Mouse (Mus musculus): Measurements from ENCODE around the gene Olfr1425.
"Not testable (repeated sequence)": the region's sequence is repeated elsewhere in the genome, so short reads cannot be mapped to it uniquely, and the experiment has no call there.

Gene Olfr1425

GRCm38 (mm10) chr19:12077631-12078030, at the start of gene Olfr1425:
TSS of gene Olfr1425 (minus strand) at chr19:12077731.
- not testable (repeated sequence) for ATAC-seq (ENCODE audit: low TSS enrichment)

DNA sequence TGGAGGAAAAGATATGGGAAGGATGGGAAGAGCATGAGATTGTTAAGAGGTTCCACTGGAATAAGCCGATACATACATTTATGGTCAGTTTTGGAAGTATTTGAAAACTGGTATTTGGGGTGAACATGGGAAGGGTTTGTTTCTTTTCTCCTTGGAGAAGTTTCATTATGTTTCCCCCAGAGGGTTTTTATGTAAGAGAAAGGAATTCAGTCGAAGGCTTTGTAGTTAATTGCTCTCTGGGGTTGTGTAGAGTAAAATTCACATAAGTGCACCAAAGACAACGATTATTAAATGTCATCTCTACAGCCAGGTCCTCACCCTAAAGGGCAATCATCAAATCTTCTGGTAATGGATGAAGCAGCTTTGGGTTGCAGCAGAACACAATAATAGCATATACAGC, 45.6 kb upstream of the Olfr1425 start, which contains the start of gene Olfr76:
Gene Olfr76 (minus strand): TSS at position 101 of the 400 bp plus-strand sequence.
- ATAC-seq (ENCODE audit: low TSS enrichment), result no peak

DNA sequence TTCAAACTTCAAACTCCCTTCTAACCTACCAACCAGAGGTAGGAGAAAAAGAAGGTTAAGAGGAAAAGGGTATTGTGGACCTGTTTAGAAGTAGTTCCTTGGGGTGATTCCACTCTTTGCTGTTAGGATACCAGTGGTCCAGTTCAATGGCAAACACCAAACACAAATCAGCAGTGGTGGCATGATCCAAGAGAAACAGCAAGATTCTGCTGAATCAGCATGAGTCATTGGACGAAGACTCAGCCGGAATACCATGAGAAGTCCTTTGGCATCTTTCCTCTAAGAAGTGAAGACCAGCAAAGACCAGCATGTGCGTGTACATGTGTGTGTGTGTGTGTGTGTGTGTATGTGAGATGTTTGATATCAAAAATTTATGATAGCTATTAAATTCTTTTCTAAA, 38.9 kb upstream of the Olfr1425 start:
- no peak for ATAC-seq (ENCODE audit: low TSS enrichment)

DNA sequence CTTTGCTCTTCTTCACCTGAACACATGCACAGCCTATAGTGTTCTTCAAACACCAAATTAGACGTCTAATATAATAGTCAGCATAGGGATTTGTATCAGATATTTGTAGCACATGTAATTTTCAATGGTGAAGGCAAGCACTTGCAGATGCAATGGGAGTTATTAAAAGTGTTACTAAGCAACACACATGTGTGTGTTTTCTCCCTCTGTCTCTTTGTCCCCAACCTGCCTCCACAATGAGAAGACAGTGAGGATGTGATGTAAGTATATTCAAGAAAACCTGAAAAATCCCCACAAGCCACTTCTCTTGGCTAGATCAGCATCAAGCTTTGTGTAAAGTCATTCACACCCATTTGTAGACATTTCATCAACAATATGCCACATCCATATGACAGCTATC, 38.3 kb upstream of the Olfr1425 start, which contains the start of gene Olfr1428:
Gene Olfr1428 (minus strand): TSS at position 101 of the 400 bp plus-strand sequence.
- ATAC-seq (ENCODE audit: low TSS enrichment), result no peak

GRCm38 (mm10) chr19:12113807-12114206, 36.3 kb upstream of the Olfr1425 start:
- no peak for ATAC-seq (ENCODE audit: low TSS enrichment)

DNA sequence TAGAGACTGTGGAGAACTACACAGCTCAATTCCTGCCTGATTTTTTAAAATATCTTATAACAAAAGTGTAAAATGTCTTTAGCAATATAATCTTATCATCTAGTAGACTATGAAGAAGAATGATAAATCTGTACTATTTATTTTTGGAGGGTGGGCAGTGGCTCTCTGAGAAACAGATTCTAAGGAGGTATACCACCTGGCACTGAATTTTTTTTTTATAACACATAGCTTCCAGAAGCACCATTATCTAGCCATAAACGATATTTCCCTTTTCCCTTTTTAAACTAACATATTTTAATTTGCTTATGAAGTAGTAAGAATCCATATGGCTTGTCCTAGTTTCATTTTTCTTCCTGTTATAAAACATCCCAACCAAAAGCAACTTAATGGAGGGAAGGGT, 27.0 kb upstream of the Olfr1425 start:
- ATAC-seq (ENCODE audit: low TSS enrichment), result peak; percentile 88

DNA sequence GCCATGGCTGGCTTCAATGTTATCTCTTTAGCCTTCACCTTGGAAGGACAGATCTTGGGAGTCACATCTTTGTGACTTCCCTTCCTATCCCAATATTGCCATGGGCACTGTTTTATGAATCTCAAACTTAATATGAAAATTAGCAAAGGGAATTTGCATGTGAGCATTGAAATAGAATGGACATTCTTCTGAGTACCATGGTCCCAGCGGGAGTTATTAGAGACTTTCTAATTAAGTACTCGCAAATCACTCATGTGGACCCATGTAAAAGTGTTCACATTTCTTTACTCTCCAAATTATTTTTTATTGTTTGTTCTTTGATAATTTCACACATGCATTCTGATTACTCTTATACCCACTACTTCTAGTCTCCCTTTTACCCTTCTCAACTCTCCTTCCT, 25.7 kb upstream of the Olfr1425 start, which contains the start of gene Olfr1427:
Gene Olfr1427 (minus strand): TSS at position 101 of the 400 bp plus-strand sequence.
- no peak for ATAC-seq (ENCODE audit: low TSS enrichment)

- no peak for ATAC-seq (ENCODE audit: low TSS enrichment)
Observed at GRCm38 (mm10) chr19:12091913-12092312, 14.4 kb upstream of the Olfr1425 start, which contains the start of gene Olfr1426. TSS of gene Olfr1426 (minus strand) at chr19:12092013.

DNA sequence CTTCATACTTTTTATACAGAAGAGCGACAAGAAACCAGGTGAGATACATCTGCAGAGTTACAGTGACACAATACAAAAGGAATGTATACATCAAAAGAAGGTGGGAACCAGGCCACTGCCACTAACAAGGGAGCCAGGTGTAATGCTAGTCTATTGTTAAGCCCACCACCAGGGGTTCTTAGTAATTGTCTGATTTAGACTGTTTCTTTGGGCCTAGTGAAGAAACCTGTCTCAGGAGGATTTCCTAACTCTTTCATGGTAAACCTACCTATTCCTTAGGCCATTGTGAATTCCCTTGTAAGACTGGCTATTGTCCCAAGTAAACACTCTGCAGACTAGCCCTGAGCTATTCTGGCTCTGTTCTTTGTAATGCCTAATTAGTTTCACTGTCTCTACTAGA, 8.0 kb downstream of the Olfr1425 start:
- ATAC-seq (ENCODE audit: low TSS enrichment), result not testable (repeated sequence)

DNA sequence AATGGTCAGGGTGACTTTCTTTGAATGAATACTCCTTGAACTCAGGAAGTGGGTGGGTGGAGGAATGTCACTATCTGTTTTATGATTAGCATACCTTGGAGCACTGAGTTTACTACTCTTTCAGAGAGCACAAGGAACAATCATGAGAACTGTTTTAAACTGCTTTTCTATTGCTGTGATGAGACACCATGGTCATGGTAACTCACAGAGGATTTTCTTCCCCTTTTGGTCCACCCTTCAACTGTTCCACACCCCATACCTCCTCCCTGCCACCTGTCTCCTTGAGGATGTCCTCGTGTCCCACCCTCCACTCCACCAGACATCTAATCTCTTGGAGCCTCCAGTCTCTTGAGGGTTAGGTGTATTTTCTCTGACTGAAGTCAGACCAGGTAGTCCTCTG, 9.7 kb downstream of the Olfr1425 start:
- ATAC-seq (ENCODE audit: low TSS enrichment), result not testable (repeated sequence)

GRCm38 (mm10) chr19:12062582-12062981, 14.9 kb downstream of the Olfr1425 start, which contains the start of gene Olfr1424:
TSS of gene Olfr1424 (minus strand) at chr19:12062682.
- not testable (repeated sequence) for ATAC-seq (ENCODE audit: low TSS enrichment)

- ATAC-seq (ENCODE audit: low TSS enrichment), result no peak
Observed at GRCm38 (mm10) chr19:12043163-12043562, 34.4 kb downstream of the Olfr1425 start.

GRCm38 (mm10) chr19:12041217-12041616, 36.3 kb downstream of the Olfr1425 start, which contains the start of gene Olfr1423:
TSS of gene Olfr1423 (minus strand) at chr19:12041317.
- ATAC-seq (ENCODE audit: low TSS enrichment), result no peak

DNA sequence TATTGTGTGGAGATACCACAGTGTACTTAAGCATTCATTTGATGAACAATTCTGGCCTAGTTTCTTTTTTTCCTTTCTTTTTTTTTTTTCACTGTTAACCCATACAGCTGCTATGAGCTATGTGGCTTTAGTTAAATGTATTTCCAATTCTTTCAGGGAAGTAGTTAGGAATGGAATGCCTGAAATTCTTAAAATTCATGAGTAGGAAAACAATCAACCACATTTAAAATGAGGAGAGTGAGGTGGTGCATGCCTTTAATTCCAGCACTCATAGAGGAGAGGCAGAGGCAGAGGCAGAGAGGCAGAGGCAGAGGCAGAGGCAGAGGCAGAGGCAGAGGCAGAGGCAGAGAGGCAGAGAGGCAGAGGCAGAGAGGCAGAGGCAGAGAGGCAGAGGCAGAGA, 39.8 kb downstream of the Olfr1425 start:
- no peak for ATAC-seq (ENCODE audit: low TSS enrichment)

GRCm38 (mm10) chr19:12026606-12027005, 50.9 kb downstream of the Olfr1425 start:
- ATAC-seq (ENCODE audit: low TSS enrichment), result peak; percentile 74

DNA sequence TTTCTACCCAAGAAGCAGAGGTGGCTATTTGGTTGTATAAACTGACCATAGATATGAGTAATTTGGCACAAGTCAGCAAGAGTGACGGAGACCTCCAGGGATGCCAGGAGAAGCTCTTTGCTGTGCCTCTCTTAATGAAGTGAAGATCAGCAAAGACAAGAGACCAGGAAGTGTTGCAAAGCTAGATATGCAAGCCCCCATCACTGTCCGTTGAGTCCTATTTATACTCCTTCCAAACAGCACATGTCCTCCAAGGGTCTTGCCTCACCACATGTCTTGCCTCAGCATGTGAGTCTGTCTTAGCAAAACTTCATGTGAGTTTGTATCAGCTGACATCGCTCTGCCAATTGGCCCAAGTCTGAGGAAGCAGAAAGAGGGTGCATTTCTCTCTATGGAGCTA, 52.2 kb downstream of the Olfr1425 start:
- ATAC-seq (ENCODE audit: low TSS enrichment), result no peak

GRCm38 (mm10) chr19:12024149-12024548, 53.4 kb downstream of the Olfr1425 start:
- no peak for ATAC-seq (ENCODE audit: low TSS enrichment)
